Mouse (Mus musculus) thymus, postnatal 10 days (tissue): ENCODE data around the gene Gde1.

Experiments used
- DNase-seq, 2 experiments: peaks; one replicate each; pipeline ENCODE4 v3.0.0; 2021; ENCODE audit warnings: low spot score in 2 of 2

Gene Gde1

DNA sequence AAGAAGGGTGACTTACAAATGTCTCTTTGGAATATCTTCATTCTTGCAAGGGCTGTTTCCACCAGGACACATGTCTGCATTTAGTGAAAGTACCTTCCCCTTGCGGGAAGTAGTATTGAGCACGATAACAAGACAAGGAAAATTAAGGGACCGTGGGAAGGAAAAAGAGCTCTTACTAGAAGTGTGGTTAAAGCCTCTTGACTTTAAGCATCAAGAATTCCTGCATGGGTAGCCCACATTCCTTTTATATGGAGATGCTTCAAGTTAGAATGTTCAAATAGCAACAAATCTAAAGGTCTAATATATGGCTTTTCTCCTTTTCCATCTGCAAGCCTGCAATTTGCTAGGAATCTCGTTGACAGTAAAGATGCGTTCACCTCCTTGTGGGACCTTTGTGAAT lies 910 bp upstream of the Gde1 start:
- no peak for DNase-seq

DNA sequence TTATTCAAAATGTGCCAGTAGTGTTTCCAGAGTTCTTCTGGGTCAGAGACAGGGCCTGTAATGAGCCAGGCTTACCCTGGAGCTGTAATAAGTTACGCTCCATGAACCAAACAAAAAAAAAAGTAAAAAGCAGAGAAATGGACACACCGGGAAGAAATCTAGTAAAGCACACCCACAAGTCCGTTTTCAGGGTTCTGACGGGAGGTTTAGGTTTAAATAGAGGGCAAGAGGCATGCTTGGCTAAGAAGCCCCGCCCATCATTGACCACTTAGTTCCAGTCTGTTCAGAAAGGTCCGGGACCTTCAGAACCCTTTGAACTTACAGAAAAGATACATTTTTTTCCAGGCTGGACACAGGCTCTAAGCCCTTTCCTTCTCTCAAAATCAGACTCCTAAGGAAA lies 473 bp upstream of the Gde1 start:
- DNase-seq: no peak

DNA sequence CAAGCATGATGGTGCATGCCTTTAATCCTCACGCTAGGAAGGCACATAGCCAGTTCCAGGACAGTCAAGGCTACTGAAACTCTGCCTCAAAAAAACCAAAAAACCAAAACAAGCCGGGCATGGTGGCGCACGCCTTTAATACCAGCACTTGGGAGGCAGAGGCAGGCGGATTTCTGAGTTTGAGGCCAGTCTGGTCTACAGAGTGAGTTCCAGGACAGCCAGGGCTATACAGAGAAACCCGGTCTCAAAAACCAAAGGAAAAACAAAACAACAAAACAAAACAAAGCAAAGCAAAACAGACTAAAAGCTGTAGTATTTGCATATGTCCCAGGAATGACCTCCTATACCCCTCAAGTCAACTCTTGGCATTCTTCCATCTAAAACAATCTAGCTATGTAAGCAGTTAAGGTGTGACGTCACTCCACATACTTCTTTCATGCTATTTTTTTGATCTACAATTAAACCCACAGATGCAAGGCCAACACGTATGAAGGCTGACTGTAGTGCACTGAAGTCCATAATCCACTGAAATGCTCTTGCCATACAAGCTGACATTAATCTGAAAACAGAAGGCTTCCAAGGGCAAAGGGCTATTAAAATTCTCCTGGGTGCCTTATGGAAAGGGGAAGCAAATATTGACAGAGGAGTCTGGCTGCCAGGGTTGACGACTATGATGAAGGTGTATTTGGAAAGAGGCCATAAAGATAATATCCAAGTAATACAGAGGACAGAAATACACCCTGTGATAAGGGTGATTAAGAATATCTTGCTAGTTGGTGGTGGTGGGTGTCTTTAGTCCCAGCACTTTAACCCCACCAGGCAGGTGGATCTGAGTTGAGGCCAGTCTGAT lies 1.4 kb downstream of the Gde1 start:
- no peak for DNase-seq

DNA sequence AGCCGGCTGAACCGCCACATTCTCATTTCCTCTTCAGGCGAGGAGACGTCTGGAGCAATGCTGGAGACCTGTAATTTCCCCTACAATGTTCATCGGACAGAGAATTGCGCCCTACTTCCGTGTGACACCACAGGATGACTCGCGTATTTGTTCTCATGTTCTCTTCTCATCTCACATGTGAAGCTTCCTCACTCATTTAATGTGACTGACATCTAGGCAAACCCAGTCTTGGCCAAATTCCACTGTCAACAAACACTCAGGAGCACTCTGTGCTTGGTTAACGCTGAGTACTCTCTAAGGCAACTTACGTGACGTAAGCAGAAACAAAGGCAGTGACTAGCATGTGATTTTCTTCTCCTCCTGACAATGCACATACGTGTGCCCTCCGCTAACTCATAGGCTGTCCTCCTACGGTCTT lies 2.4 kb downstream of the Gde1 start:
- no peak for DNase-seq

DNA sequence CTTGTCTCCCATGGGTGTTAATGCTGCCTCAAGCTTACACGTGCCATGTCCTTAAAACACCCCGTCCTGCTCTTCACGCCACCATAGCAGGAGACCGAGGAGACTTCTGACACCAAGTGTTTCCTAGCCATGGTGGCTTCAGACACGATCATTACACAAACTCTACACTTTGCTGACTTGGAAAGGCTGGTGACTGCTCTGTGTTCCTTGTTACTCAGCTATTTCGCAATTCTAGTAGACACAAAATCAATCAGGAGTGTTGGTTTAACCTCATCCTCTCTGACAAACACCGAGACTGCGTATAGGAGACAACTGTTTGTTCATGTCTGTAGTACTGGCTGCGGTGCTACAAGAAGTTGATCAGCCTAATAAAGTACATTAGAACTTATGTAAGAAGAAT lies 6.7 kb downstream of the Gde1 start:
- no peak for DNase-seq

DNA sequence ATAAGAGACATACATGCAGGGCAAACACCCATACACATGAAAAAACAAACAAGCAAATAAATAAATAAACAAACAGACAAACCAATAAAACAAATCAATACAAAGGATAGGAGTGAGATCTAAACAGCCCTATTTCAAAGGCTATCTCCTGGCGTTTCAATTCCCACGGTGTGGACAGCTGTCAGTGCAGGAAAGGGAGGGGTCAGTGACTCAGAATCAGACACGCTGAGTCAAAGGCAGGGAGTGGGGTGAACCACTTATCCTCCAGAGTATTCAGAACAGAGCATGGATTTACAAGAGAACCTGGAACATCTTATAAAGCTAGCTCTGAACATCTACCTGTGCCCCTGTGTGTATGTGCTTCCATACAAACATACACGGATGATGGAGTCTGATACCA lies 8.4 kb downstream of the Gde1 start:
- no peak for DNase-seq

DNA sequence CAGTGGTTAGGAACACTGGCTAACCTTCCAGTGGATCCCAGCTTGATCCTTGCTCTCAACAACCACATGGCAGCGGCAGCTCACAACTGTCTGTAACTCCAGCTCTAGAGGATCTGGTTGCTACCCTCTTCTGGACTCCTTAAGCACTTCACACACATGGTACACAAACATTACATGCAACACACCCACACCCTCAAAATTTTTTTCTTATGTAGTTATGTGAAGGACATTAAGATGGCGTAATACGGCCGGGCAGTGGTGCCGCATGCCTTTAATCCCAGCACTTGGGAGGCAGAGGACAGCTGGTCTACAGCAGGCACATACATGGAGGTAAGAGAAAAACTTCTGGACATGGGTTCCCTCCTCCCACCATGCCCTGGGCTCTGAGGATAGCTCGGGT lies 9.4 kb downstream of the Gde1 start:
- no peak for DNase-seq

DNA sequence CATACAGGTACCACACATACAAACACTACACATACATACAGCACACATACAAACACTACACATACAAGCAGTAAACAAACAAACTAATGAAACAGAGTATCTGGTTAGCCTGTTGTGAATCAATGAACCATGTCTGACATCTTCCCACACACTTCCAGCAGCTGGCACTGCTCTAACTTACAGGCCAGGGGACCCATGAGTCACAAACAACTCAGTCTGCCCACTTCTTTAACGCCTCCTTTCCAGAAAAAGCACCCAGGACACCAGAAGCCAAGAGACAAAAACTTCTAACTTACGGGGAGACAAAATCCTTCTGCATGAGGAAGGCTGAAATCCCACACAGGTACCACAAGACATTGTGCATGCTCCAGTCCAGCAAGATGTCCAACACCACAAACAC lies 14.3 kb downstream of the Gde1 start:
- no peak for DNase-seq

DNA sequence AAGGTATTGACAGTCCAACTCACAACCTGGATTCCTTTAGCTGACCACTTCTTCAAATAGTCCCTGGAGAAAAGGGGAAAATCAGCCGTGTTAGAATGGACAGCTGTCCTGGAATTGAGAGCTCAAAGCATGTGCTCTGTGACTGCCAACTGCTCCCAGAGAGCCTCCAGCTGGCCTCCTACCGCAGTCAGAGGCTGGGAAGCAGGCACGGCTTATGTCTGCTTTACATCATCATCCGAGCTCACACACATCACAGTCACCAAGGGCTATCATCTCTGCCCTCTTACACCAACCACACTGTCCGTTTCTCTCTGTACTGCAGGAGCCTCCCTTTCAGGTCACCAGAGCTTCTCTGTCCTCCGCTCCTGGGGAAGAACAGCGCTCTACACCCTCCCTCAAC lies 16.5 kb downstream of the Gde1 start:
- no peak for DNase-seq

DNA sequence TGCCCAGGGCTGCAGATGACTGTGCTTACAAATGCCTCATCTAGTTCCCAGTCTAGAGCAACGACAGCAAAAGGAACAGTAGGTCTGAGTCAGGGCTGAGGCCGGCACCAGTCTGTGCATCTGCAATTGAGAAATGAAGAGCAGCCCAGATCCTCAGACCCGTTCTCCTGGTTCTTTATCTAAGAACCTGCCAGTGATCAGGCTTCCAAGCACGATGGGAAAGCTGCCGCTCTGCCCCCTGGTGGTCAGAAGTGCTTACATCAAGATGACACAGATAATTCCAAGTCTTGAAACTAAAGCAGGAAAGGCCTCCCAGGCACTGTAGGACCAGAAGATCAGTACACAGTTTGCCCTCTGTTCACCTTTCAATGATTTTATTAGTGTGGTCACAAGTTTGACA lies 17.4 kb downstream of the Gde1 start:
- DNase-seq: peak; percentile 34 to 77

DNA sequence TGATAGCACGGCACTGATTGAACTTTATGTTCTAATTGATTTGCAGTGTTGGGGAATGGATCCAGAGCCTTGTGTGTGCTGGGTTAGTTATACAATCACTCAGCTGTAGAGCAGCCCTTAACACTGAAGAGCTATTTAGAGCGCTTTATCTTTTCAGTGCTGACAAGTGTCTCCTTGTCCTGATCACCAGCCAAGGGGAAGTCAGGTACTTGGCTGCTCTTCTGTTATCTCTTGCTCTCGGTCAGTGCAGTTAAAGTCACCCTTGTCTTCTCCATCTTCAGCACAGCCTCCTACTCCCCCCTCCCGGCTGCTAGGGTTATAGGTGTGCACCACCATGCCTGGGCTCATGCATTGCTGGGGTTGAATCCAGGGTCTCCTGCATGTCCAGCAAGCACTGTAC lies 28.8 kb downstream of the Gde1 start:
- DNase-seq: no peak

DNA sequence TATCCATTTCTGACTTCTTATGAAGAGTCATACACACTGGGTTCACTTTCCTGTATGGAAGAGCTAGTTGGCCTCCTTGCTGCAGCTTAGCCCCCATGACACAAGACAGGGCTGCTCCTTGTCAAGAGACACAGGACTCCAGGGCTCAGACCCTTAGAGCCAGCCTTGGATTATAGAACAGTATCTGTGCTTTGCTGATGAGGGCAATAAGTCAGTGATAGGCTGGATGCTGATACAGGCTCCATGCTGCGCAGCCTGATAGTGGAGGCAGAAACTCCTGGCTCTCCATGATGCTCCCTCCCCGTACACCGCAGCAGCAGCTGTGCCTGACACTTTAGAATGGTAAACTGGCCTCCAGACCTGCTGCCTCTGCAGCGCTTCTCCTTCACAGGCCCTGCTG lies 35.4 kb downstream of the Gde1 start:
- DNase-seq: no peak

DNA sequence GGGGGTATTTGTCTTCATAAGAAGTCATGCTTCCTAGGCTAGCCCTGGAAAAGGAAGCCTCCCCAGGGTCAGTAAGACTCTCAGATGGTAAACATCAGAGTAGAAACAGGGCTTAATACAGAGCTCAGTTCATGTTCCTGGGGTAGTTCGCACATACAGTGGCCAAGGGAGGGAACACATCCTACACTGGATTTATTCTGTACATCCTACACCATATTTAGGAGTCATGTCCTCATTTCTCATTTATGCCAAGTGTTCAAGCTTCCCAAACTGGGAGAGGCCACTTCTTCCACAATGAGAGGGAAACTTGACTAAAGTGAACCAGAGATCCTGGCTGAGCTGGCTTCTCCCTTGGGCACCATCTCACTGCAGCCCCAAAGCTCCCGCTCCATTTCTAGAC lies 37.8 kb downstream of the Gde1 start:
- DNase-seq: no peak

DNA sequence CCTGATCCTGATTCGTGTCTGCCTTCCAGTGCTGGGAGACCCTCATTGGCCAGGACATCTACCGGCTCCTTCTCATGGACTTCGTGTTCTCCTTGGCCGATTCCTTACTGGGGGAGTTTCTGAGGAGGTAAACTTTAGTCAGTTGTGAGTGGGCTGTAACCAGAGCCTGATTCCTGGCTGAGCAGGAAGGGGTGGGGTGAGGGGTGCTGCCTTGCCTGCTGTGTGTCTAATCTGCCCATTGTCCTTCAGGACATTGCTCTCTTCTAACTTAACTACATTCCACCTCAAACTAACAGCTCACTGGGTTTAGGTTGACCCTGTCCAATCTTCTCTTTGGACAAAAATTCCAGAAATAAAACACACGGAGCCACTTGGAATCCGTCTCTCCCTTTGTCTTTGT lies 48.8 kb downstream of the Gde1 start:
- DNase-seq: no peak

DNA sequence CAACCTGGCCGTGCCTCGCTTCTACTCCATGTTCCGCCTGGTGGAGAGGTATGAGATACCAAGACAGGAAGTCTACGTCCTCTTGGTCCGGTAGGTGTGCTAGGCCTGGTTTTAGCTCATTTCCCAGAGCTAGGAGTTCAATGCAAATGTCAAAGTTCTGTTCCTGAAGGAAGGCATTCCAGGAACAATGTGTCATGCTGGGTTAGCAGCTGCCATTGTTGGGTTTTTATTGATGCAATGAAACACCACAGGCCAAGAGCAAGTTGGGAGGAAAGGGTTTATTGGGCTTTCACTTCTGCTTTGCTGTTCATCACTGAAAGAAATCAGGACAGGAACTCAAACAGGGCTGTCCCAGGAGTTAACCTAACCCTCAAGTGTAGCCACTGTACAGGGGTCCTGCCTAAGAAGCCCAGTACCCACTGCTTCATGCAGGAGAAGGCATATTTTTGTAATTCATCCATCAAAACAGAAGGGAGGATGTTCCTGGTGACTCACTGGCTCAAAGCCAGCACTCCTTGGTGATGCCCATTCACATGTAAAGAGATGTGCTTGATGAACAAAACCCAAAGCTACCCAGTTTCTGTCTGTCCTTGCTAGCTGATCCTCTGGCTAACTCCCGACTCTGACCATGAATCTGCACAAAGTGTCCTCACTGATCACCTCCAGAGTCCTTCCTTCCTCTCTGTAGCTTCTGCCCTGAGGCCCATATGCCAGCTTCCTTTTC lies 52.8 kb downstream of the Gde1 start:
- DNase-seq: no peak

DNA sequence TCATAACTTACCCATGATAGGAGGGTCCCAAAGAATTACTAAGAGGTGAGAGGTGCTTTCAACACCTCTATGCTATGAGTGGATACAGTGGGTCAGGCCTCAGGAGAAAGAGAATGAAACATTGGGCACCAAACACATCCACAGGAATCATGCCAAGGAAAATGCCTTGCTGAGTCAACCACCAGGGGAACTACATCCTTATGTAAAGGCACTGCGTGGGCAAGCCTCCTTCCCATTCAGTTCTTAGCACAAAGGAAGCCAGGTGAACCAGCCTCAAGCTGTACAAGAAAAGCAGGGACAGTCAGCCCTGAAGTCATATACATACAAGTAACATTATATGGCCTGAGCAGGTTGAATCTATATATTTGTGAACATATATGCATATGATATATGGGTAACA lies 54.7 kb downstream of the Gde1 start:
- no peak for DNase-seq

DNA sequence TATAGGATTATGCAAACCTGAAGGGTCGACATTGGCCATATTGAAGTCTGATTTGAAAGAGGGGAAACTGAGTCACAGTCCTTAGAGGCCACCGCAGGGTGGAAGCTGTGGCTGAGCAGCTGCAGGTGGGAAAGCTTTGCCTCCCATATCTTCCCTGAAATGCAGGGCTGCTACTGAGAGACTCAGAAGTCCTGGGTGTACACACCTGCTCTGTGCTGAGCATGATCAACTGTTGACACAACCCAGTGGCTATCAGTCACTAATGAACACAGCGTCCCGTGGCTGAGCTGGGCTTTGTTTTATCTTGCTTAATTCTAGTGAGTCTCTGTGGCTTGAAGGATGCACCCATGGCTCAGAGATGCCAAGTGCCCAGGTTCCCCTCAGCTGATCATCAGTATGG lies 55.5 kb downstream of the Gde1 start:
- no peak for DNase-seq

DNA sequence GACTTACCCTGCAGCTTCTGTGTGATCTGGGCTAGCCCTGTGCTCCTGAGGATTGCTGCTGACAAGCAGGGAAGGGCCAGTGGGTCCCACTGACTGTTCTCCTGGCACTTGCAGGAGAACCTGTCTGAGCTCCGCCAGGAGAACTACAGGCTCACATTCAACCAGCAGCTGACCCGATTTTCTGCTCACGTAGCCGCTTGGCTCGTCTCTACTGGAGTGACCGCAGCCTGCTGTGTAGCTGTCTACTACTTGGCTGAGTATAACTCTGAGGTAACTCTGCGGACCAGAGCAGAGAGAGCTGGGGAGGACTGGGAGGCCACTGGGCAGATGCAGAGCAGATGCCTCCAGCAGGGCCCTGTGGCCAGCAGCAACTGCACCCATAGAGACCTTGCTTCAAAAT lies 56.2 kb downstream of the Gde1 start:
- DNase-seq: no peak

DNA sequence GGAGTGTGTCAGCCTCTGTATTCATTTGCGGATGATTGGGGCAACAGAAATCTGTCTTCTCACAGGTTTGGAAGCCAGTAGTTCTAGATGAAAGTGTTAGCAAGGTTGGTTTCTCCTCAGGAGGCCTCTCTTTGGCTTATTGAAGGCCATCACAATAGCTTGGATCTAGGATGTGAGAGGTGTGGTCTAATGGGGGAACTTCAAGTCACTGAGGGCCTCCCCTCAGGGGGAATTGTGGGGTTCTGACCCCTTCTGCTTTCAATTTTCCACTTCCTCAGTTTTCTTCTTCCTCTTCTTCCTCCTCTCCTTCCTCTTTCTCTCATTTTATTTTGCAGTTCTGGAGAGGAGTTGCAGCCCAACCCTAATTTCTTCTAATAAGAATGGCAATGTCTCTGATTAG lies 59.3 kb downstream of the Gde1 start:
- no peak for DNase-seq
